In genomic region chr14:17523916-17524315, GRCm38 (mm10) we compare ENCODE assay signal across 22 mouse cellular contexts.
DNase-seq lines count a peak whose midpoint lies in the region; ATAC-seq lines count a peak whose summit lies in the region.
"Had no signal": no experiment of that assay in that cellular context is flagged by ENCODE, and none has a peak within 500 bp of the region (broad histone marks: within the 10 kb centered on the region; RNA-seq: fewer than 3 reads in every experiment).

No protein-coding gene starts in this region.

- peak; percentile 65 for ATAC-seq in frontal cortex, adult (ENCODE audit: low TSS enrichment)
- ATAC-seq: activated CD4-positive, CD25-positive, alpha-beta regulatory T cell, adult 4 months; CD4-positive, CD25-positive, alpha-beta regulatory T cell, adult 4 months; forebrain, embryonic 14.5 days; Patski had no signal

- intact Hi-C loops in left cerebral cortex, postnatal 10 days (cut with DNase I): no loop called here

- DNase-seq in frontal cortex, postnatal 25 days (ENCODE audit: low spot score in 2 of 2): no peak
- DNase-seq in left cerebral cortex, adult 11 months (ENCODE audit: low spot score): peak; percentile 7
- DNase-seq in left cerebral cortex, postnatal 10 days (ENCODE audit: extremely low spot score in 1 of 2, low spot score in 2 of 2): no peak
- peak; percentile 12 to 13 for DNase-seq in right cerebral cortex, adult 2 months (ENCODE audit: low spot score in 2 of 2)
- DNase-seq in right cerebral cortex, postnatal 4 days: no peak
- no peak for DNase-seq in gastrocnemius, adult 8-10 months (ENCODE audit: low spot score in 2 of 2)
- DNase-seq: adrenal gland, adult 8-10 months; adrenal gland, postnatal 14 days; adrenal gland, postnatal 36 days; B cell, adult 2 months; cerebellum, adult 11 months; cerebellum, adult 18-20 months; cerebellum, adult 8-10 months; cerebellum, adult 9-11 months; cerebellum, postnatal 14 days; cerebellum, postnatal 36 days; embryo, embryonic 11 days had no signal

Comparison
In these comparisons a context has a peak if more than half of its experiments do, and no peak if none do; other contexts are left out.
1. DNase-seq: peak in left cerebral cortex, adult 11 months (single experiment) and right cerebral cortex, adult 2 months (2 of 2); none in frontal cortex, postnatal 25 days (0 of 2), left cerebral cortex, postnatal 10 days (0 of 2), right cerebral cortex, postnatal 4 days (single experiment) and gastrocnemius, adult 8-10 months (0 of 2).